Mouse (Mus musculus) hindlimb bud, embryonic 11.5 days (tissue): ENCODE measurements around the gene Ttc29.

Experiments used
- DNase-seq: peaks from one replicate; pipeline ENCODE4 v3.0.0-alpha.2; 2012; ENCODE audit warnings: low read depth, low spot score; ENCODE audit errors: extremely low spot score

The Ttc29 gene

GRCm38 (mm10) chr8:78213074-78213473, at the start of gene Ttc29:
TSS of gene Ttc29 (plus strand) at chr8:78213297.
- DNase-seq, result peak; percentile 74

GRCm38 (mm10) chr8:78171351-78171750, 41.7 kb upstream of the Ttc29 start:
- DNase-seq, result no peak

- no peak for DNase-seq
Measured at GRCm38 (mm10) chr8:78182654-78183053, 30.4 kb upstream of the Ttc29 start.

- DNase-seq, result no peak
Measured at GRCm38 (mm10) chr8:78183414-78183813, 29.7 kb upstream of the Ttc29 start.

- no peak for DNase-seq
Measured at GRCm38 (mm10) chr8:78187087-78187486, 26.0 kb upstream of the Ttc29 start.

- peak; percentile 8 for DNase-seq
Measured at GRCm38 (mm10) chr8:78204229-78204628, 8.9 kb upstream of the Ttc29 start.

- no peak for DNase-seq
Measured at GRCm38 (mm10) chr8:78210424-78210823, 2.7 kb upstream of the Ttc29 start.

- no peak for DNase-seq
Measured at GRCm38 (mm10) chr8:78214645-78215044, 1.5 kb downstream of the Ttc29 start.

- DNase-seq, result no peak
Measured at GRCm38 (mm10) chr8:78226087-78226486, 13.0 kb downstream of the Ttc29 start.

GRCm38 (mm10) chr8:78230721-78231120, 17.6 kb downstream of the Ttc29 start:
- no peak for DNase-seq

- DNase-seq, result no peak
Measured at GRCm38 (mm10) chr8:78232870-78233707, 20.0 kb downstream of the Ttc29 start.

GRCm38 (mm10) chr8:78233708-78234201, 20.7 kb downstream of the Ttc29 start:
- no peak for DNase-seq

- no peak for DNase-seq
Measured at GRCm38 (mm10) chr8:78237972-78238675, 25.0 kb downstream of the Ttc29 start.

- DNase-seq, result no peak
Measured at GRCm38 (mm10) chr8:78251115-78251514, 38.0 kb downstream of the Ttc29 start.

GRCm38 (mm10) chr8:78254374-78254773, 41.3 kb downstream of the Ttc29 start:
- no peak for DNase-seq

- no peak for DNase-seq
Measured at GRCm38 (mm10) chr8:78255011-78255410, 41.9 kb downstream of the Ttc29 start.

GRCm38 (mm10) chr8:78265506-78265905, 52.4 kb downstream of the Ttc29 start:
- no peak for DNase-seq

GRCm38 (mm10) chr8:78266231-78266630, 53.1 kb downstream of the Ttc29 start:
- no peak for DNase-seq

- no peak for DNase-seq
Measured at GRCm38 (mm10) chr8:78267894-78268411, 54.9 kb downstream of the Ttc29 start.

GRCm38 (mm10) chr8:78269281-78269680, 56.2 kb downstream of the Ttc29 start:
- DNase-seq, result no peak

GRCm38 (mm10) chr8:78271391-78271790, 58.3 kb downstream of the Ttc29 start:
- no peak for DNase-seq

- DNase-seq, result no peak
Measured at GRCm38 (mm10) chr8:78276120-78276519, 63.0 kb downstream of the Ttc29 start.
